Mouse (Mus musculus): ENCODE measurements around the gene Ddx51. TPM values are rescaled to one million over a fixed set of nuclear protein-coding genes. Genes with fewer than 3 reads are reported as not detected.

Ddx51 gene
- total RNA-seq (2015), result 9.7 and 10.8 TPM in 2 replicates
- total RNA-seq (2017), result 3.5 and 10.9 TPM in 2 replicates

- ATAC-seq (ENCODE audit: poor library complexity, severe bottlenecking), result peak; percentile 92
Observed at GRCm38 (mm10) chr5:110652719-110653648, at the start of gene Ddx51, which contains the start of gene Noc4l. Ddx51 (plus strand) TSS chr5:110653451. Noc4l (minus strand) TSS chr5:110653417.

DNA sequence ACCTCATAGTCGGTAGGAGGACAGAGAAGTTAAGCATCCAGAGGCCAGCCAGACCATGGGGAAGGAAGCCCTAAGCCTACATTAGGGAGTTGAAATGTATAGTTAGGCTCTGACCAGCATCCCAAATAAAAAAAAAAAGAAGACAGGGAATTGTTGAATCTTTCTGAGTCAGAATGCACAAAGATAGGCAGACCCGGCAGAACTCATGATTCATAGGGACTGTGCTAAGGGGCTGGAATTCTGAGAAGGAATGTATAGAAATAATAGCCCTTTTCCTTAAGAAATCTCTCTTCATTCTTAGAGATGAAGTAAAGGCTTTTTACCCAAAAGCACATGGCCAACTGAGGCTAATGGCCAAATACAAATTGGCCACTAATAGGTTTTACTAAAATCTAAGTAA is 48.9 kb upstream of the Ddx51 start:
- no peak for ATAC-seq (ENCODE audit: poor library complexity, severe bottlenecking)

DNA sequence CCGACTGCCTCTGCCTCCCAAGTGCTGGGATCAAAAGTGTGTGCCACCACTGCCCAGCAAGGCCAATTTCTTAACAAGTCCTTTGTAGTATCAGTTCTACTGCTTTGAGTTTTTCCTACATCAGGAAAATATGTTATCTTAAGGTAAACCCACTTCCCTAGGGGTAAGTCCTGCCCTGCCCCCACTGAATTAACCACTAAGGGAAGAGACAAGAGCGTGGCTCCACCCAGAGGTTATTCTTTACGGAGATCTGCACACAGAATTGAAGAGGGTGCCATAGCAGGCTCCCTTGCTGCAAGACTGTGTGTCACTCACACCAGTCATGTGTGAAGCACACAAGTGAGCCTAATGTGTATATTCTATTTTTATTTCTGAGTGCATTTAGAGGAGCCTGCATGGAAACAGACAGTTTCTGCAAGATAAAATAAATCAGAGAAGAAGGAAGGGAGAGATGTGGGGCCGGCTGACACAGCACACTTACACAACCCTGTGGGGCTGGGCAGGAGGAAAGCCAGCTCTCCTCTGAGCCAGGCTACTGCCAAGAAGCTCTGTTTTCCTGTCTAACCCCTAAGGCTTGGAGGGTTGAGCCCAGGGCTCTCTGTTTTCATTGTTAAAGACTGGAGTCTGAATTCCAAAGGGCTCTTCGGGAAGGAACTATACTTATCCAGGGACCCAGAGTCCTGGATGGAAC is 47.6 kb upstream of the Ddx51 start:
- peak; percentile 38 for ATAC-seq (ENCODE audit: poor library complexity, severe bottlenecking)

DNA sequence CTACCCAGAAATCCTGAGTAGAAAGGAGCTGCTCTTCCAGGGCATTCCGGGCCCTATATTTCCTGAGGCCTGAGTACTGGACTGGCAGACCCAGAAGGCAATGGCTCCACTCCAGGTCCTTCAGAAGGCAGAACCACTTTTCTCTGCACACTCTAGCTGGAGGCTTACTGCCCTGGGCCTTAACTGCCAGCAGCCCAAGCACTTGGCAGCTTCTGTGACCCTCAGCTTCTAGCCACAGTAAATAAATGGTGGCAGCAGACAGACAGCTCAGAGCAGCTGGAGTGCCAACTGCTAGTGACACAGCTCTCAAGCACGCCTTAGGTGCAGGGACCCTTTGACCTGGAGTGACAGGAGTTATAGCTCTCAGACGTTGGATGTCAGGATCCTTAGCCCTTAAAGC is 45.5 kb upstream of the Ddx51 start:
- no peak for ATAC-seq (ENCODE audit: poor library complexity, severe bottlenecking)

- ATAC-seq (ENCODE audit: poor library complexity, severe bottlenecking), result peak; percentile 75
Observed at GRCm38 (mm10) chr5:110608336-110608735, 44.9 kb upstream of the Ddx51 start.

- ATAC-seq (ENCODE audit: poor library complexity, severe bottlenecking), result no peak
Observed at GRCm38 (mm10) chr5:110608941-110609340, 44.3 kb upstream of the Ddx51 start.

- ATAC-seq (ENCODE audit: poor library complexity, severe bottlenecking), result no peak
Observed at GRCm38 (mm10) chr5:110609425-110609824, 43.8 kb upstream of the Ddx51 start.

DNA sequence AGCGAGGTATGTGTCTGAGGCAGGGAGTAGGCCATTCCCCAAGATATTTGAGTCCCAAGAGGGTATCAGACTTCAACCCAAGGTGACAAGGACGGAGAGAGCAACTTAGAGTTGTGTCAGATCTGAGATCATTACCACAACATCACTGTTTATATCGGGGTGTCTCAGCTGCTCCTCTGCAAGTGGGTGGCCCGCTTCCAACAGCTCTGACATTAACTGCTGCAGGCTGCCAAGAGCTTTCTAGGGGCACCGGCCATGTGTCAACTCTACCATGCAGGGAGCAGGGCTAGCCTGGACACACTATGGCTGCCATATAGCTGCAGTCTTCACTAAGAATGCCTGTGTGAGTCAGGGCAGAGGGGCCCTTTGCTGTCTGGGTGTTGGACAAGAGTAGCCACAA is 43.4 kb upstream of the Ddx51 start:
- no peak for ATAC-seq (ENCODE audit: poor library complexity, severe bottlenecking)

GRCm38 (mm10) chr5:110610484-110610883 is 42.8 kb upstream of the Ddx51 start:
- ATAC-seq (ENCODE audit: poor library complexity, severe bottlenecking), result no peak

DNA sequence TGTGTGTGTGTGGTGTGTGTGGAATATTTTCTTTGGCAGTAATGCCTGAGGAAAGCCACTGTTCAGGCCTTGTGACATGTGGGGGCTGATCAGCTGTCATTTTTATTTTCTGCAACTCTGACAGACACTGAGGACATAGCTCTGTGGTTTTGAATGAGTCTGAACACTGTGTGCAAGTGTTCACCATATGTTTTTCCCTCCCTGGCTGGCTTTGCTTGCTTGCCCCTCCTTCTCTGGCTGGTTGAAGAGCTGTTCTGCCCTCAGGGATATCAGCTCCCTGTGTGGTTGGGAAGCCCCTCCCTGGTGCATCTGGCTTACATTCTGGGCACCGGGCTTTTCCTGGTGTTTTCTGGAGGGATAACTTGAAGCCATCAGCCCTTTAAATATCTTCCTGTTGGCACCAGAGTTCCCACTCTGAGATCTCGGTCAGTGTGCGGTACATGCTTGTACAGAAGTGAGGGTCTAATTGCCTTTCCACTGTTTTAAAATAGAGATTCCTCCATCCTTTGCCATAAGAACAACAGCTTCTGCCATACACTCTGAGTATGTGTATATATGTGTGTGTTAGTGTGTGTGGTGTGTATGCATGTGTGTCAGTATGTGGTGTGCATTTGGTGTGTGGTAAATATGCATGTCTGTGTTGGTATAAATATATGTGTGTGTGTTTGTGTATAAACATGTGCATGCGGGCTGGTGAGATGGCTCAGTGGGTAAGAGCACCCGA is 41.7 kb upstream of the Ddx51 start:
- no peak for ATAC-seq (ENCODE audit: poor library complexity, severe bottlenecking)

DNA sequence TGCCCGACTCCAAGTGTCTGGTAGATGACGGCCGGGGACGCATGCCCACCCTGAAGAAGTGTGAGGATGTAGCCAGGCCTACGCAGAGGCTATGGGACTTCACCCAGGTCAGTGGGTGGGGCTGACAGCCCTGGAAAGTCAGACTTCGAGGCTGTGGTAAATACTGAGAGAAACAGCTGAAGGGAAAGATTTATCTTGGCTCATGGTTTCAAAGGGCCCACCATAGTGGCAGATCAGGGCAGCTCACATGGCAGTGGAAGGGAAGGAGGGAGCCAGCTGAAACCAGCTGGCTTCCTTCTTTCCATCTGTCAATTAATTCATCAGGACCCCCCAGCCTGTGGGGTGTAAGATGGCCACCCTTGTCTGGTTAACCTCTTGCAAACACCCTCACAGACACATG is 34.0 kb upstream of the Ddx51 start:
- no peak for ATAC-seq (ENCODE audit: poor library complexity, severe bottlenecking)

DNA sequence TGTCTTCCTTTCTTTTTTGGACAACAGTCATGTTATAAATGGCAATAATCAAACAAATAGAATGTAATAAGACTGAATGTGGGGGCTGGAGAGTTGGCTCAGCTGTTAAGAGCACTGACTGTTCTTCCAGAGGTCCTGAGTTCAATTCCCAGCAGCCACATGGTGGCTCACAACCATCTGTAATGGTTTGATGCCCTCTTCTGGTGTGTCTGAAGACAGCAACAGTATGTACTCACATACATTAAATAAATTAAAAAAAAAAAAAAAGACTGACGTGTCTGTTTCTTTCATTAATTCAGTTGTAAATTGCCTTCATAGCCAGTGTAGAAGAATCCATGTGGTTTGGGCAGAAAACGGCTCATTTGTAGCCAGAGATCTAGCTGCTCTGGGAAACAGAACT is 28.9 kb upstream of the Ddx51 start:
- no peak for ATAC-seq (ENCODE audit: poor library complexity, severe bottlenecking)

GRCm38 (mm10) chr5:110627351-110627750 is 25.9 kb upstream of the Ddx51 start:
- no peak for ATAC-seq (ENCODE audit: poor library complexity, severe bottlenecking)

DNA sequence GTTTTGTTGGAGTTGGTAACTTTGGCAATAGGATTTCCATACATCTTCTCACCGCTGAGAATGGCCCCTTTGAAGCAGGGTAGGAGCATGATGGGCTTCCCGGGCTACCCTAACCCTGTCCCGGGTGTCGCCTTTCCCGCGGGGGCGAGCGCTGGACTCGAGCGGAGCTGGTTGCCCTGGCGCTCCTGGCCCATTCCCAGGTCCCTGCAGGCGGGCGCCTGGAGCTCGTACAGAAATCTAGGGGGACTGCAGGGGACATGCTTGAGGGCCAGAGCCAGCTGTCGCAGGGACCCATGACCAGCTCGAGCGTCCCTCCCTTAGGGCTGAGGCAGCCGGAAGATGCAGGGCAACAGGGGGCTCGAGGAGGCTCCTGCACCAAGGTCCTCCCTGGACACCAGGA is 25.1 kb upstream of the Ddx51 start:
- no peak for ATAC-seq (ENCODE audit: poor library complexity, severe bottlenecking)

DNA sequence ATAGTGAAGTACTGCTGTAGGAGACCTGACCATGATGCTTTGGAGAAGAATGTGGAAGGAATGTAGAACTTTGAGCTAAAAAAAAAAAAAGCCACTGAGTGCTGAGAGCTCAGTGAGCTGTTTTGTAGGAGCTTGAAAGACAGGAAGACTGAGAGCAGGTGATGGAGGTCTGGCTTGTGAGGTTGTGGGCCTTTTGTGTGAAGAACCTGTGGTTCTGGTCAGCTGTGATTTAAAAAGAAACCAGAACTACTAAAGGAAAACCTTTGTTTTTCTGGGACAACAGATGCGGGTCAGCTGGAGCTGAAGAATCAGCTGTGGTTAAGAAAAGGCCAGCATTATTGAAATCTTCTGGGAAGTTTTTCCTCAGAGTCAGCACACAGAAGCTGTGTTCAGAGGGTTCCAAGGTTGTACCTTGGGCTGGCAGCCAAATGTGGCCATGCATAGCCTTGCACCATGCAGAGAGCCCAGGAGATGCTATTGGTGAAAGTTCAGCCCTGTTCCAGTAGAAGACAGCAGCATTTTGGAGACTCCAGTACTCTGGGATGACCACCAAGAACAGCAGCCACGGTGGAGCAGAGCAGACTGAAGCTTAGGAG is 23.6 kb upstream of the Ddx51 start:
- ATAC-seq (ENCODE audit: poor library complexity, severe bottlenecking), result no peak

DNA sequence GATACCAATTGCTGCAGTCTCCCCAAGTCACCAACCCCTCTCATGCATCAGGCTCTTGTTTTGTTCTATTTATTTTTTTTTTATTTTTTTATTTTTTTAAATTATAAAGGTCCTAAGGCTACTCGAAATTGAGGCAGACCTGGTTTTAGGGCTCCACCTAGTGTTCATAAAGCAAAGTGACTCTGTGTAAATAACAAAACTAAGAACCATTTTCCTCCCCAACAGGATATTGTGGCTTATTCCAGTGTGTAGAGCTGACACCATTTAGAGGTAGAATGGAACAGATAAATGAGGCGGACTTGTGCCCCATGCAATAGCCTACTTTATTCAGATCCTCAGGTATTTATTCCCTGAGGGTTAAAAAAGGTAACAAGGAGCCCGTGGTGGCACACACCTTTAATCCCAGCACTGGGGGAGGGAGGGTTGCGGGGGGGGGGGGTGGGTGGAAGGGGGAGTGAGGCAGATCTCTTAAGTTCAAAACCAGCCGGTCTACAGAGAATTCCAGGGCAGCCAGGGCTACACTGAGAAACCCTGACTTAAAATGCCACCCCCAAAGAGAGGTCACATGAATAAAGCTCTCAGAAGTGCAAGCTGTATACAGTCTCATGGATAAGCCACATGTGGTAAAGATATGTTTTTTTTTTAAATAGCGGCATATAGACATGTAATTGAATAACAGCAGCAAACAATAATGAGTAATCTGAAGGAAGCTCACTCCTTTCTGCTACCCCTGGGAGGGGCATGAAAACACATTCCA is 17.1 kb upstream of the Ddx51 start:
- peak; percentile 55; the same call in 1 of the 2 replicates for ATAC-seq (ENCODE audit: poor library complexity, severe bottlenecking)

GRCm38 (mm10) chr5:110638306-110639074 is 14.8 kb upstream of the Ddx51 start:
- ATAC-seq (ENCODE audit: poor library complexity, severe bottlenecking), result no peak

GRCm38 (mm10) chr5:110639459-110639858 is 13.8 kb upstream of the Ddx51 start:
- peak; percentile 96 for ATAC-seq (ENCODE audit: poor library complexity, severe bottlenecking)

- no peak for ATAC-seq (ENCODE audit: poor library complexity, severe bottlenecking)
Observed at GRCm38 (mm10) chr5:110646377-110646776, 6.9 kb upstream of the Ddx51 start.
